Mouse (Mus musculus): Measurements from ENCODE around the gene Brca2.

DNA sequence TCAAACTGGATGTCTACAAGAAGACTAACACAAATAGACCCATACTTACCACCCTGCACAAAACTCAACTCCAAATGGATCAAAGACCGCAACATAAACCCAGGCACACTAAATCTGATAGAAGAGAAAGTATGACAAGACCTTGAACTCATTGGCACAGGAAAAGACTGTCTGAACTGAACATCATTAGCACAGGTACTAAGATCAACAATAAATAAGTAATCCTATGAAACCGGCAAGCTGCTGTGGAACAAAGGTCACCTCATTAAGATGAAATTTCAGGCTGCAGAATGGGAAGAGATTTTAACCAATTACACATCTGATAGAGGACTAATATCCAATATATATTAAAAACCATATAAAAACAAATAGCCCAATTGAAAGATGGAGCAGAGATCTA is 93.8 kb downstream of the Brca2 start:
- TF ChIP-seq CTCF (conservative IDR thresholded peaks at IDR 0.05 in 1 of 2, IDR thresholded peaks at IDR 0.05 in 1 of 2; ENCODE audit: low read depth in 2 of 2, low read length in 2 of 2) (no peak), POLR2A (IDR thresholded peaks at IDR 0.05; ENCODE audit: low read depth, low read length) (no peak), MAX (IDR thresholded peaks at IDR 0.05; ENCODE audit: low read length) (no peak), RCOR1 (conservative IDR thresholded peaks at IDR 0.05; ENCODE audit: low read depth, low read length) (no peak), MAFK (IDR thresholded peaks at IDR 0.05; ENCODE audit: insufficient replicate concordance, low read length) (no peak), UBTF (IDR thresholded peaks at IDR 0.05; ENCODE audit: low read depth, low read length) (no peak), RAD21 (IDR thresholded peaks at IDR 0.05; ENCODE audit: low read depth, low read length) (no peak), NELFE (IDR thresholded peaks at IDR 0.05; ENCODE audit: low read depth, low read length) (no peak), NRF1 (IDR thresholded peaks at IDR 0.05; ENCODE audit: low read depth, low read length) (no peak), CHD1 (IDR thresholded peaks at IDR 0.05; ENCODE audit: low read depth, low read length) (no peak), PAX5 (IDR thresholded peaks at IDR 0.05; ENCODE audit: low read length) (no peak), MEF2A (IDR thresholded peaks at IDR 0.05; ENCODE audit: borderline replicate concordance, low read depth, low read length) (no peak), ELF1 (IDR thresholded peaks at IDR 0.05; ENCODE audit: low read depth, low read length) (no peak)
